Mouse (Mus musculus): ENCODE data around the gene Becn1.

- TF ChIP-seq MAX (IDR thresholded peaks at IDR 0.05), result no peak
- no peak for TF ChIP-seq MYOG (IDR thresholded peaks at IDR 0.05; ENCODE audit: control insufficient read depth, extremely low read depth, insufficient read length)
- no peak for TF ChIP-seq MYOD1 (IDR thresholded peaks at IDR 0.05; ENCODE audit: control insufficient read depth, insufficient read length, low read depth)
- no peak for TF ChIP-seq USF1 (IDR thresholded peaks at IDR 0.05; ENCODE audit: low read depth)
- no peak for TF ChIP-seq CTCF (IDR thresholded peaks at IDR 0.05; ENCODE audit: control insufficient read depth, insufficient read depth, insufficient read length)
- no peak for TF ChIP-seq FOSL1 (IDR thresholded peaks at IDR 0.05; ENCODE audit: insufficient read depth, low read length, poor library complexity, severe bottlenecking)
Observed at GRCm38 (mm10) chr11:101259261-101259712, 42.8 kb downstream of the Becn1 start.
